Mouse (Mus musculus) ovary, postnatal 14 days (tissue): ENCODE data around the gene Cdk11b.

ENCODE experiments used
- DNase-seq: peaks from one replicate; pipeline ENCODE4 v3.0.0; 2022; ENCODE audit warnings: low spot score

Gene Cdk11b

GRCm38 (mm10) chr4:155624338-155625291, at the start of gene Cdk11b:
Gene Cdk11b (plus strand): TSS chr4:155624854.
- peak; percentile 93 for DNase-seq

GRCm38 (mm10) chr4:155574931-155575330, 49.7 kb upstream of the Cdk11b start:
- DNase-seq: no peak

- no peak for DNase-seq
Measured at GRCm38 (mm10) chr4:155575521-155575920, 49.1 kb upstream of the Cdk11b start.

GRCm38 (mm10) chr4:155577132-155577531, 47.5 kb upstream of the Cdk11b start:
- no peak for DNase-seq

GRCm38 (mm10) chr4:155577741-155578140, 46.9 kb upstream of the Cdk11b start:
- no peak for DNase-seq

- peak; percentile 58 for DNase-seq
Measured at GRCm38 (mm10) chr4:155578336-155579125, 46.1 kb upstream of the Cdk11b start.

GRCm38 (mm10) chr4:155580420-155580819, 44.2 kb upstream of the Cdk11b start:
- peak; percentile 51 for DNase-seq

- DNase-seq: no peak
Measured at GRCm38 (mm10) chr4:155582279-155582905, 42.3 kb upstream of the Cdk11b start.

GRCm38 (mm10) chr4:155589356-155589755, 35.3 kb upstream of the Cdk11b start:
- no peak for DNase-seq

- DNase-seq: no peak
Measured at GRCm38 (mm10) chr4:155591012-155591719, 33.5 kb upstream of the Cdk11b start.

GRCm38 (mm10) chr4:155593780-155594179, 30.9 kb upstream of the Cdk11b start:
- no peak for DNase-seq

GRCm38 (mm10) chr4:155595777-155596176, 28.9 kb upstream of the Cdk11b start:
- no peak for DNase-seq

- DNase-seq: no peak
Measured at GRCm38 (mm10) chr4:155596606-155597005, 28.0 kb upstream of the Cdk11b start.

GRCm38 (mm10) chr4:155598536-155598935, 26.1 kb upstream of the Cdk11b start:
- no peak for DNase-seq

GRCm38 (mm10) chr4:155599901-155600825, 24.5 kb upstream of the Cdk11b start:
- no peak for DNase-seq

- DNase-seq: peak; percentile 85
Measured at GRCm38 (mm10) chr4:155601091-155601996, 23.3 kb upstream of the Cdk11b start, which contains the start of gene Slc35e2. Gene Slc35e2 (plus strand): TSS chr4:155601416.

GRCm38 (mm10) chr4:155601997-155602456, 22.6 kb upstream of the Cdk11b start:
- DNase-seq: no peak

- no peak for DNase-seq
Measured at GRCm38 (mm10) chr4:155602753-155603152, 21.9 kb upstream of the Cdk11b start.

- no peak for DNase-seq
Measured at GRCm38 (mm10) chr4:155603801-155604200, 20.9 kb upstream of the Cdk11b start.
